Mouse (Mus musculus) intestine, postnatal 0 days (tissue): ENCODE results near the gene Ncoa1. TPM values are rescaled to one million over a fixed set of nuclear protein-coding genes. Genes with fewer than 3 reads are reported as not detected.

Source experiments
- ATAC-seq: fragments of 200-750 bp; cut with Nextera tagmentation; 2 replicates; pipeline ENCODE4 v1.8.0; 2017; ENCODE audit warnings: mild to moderate bottlenecking, moderate TSS enrichment, moderate library complexity
- H3K27ac ChIP-seq: fragments of 300-500 bp; sonication (generic); 2 replicates; pipeline ENCODE4 v1.5.1; 2014; ENCODE audit warnings: mild to moderate bottlenecking, low read depth, low read length, moderate library complexity
- H3K27me3 ChIP-seq: fragments of 300-500 bp; sonication (generic); replicated peaks from 2 replicates; pipeline ENCODE4 v1.6.1; 2014; ENCODE audit warnings: low read length, mixed read lengths; ENCODE audit not compliant: control insufficient read depth, insufficient read depth
- H3K36me3 ChIP-seq: fragments of 300-500 bp; sonication (generic); 2 replicates; pipeline ENCODE4 v1.6.1; 2014; ENCODE audit warnings: mild to moderate bottlenecking, moderate library complexity; ENCODE audit not compliant: control insufficient read depth, insufficient read depth
- H3K4me1 ChIP-seq: fragments of 300-500 bp; sonication (generic); replicated peaks from 2 replicates; pipeline ENCODE4 v1.6.1; 2014; ENCODE audit warnings: antibody characterized with exemption, low read length, mixed read lengths; ENCODE audit not compliant: control insufficient read depth, insufficient read depth
- H3K4me2 ChIP-seq: fragments of 300-500 bp; sonication (generic); replicated peaks from 2 replicates; pipeline ENCODE4 v1.6.1; 2014; ENCODE audit warnings: low read depth, mild to moderate bottlenecking, moderate library complexity
- H3K4me3 ChIP-seq: fragments of 300-500 bp; sonication (generic); 2 replicates; pipeline ENCODE4 v1.5.1; 2014; ENCODE audit warnings: low read depth, low read length
- H3K9ac ChIP-seq: fragments of 300-500 bp; sonication (generic); 2 replicates; pipeline ENCODE4 v1.6.1; 2014; ENCODE audit warnings: mild to moderate bottlenecking, low read depth, low read length
- H3K9me3 ChIP-seq: fragments of 300-500 bp; sonication (generic); 2 replicates; pipeline ENCODE4 v1.6.1; 2016; ENCODE audit warnings: mixed run types; ENCODE audit not compliant: control insufficient read depth
- CTCF ChIP-seq: sonication (generic); IDR thresholded peaks from 2 replicates; pipeline ENCODE4 v1.5.1; 2016; ENCODE audit warnings: low read depth, mild to moderate bottlenecking, control low read depth, antibody characterized with exemption, moderate library complexity
- WGBS: fragments of 180-500 bp; shearing (Covaris S2); extraction: QIAGEN DNeasy Blood & Tissue Kit; methylation state at CpG from one replicate; pipeline ENCODE4 v1.1.7; 2014; 5-methylcytosine and 5-hydroxymethylcytosine counted together
- polyA plus RNA-seq: library from polyadenylated mRNA; unstranded; fragments of >200 nt; fragmentation: Nextera tagmentation; extraction: Ambion mirVana; gene quantifications from 2 replicates; pipeline ENCODE4 v1.2.1, GENCODE M21; 2015

Gene Ncoa1
- polyA plus RNA-seq, result 6.0 and 6.6 TPM in 2 replicates

GRCm38 (mm10) chr12:4476832-4477671, at the start of gene Ncoa1:
TSS of gene Ncoa1 (minus strand) at chr12:4477182.
- ATAC-seq, result peak; percentile 75
- 1% methylated on average over 42 of the region's 98 CpGs for WGBS
- H3K9ac ChIP-seq, result peak within 1 kb of the TSS; percentile 94
- peaks cover 7% of the 10 kb centered on the region; the same call in 1 of the 2 replicates for H3K4me1 ChIP-seq
- peak; percentile 62 for TF ChIP-seq CTCF
- no peaks in the 10 kb centered on the region for H3K9me3 ChIP-seq
- H3K36me3 ChIP-seq, result no peaks in the 10 kb centered on the region
- H3K27ac ChIP-seq, result peak within 1 kb of the TSS; percentile 85
- peak within 1 kb of the TSS; percentile 89 for H3K4me2 ChIP-seq
- no peaks in the 10 kb centered on the region for H3K27me3 ChIP-seq
- peak within 1 kb of the TSS; percentile 90 for H3K4me3 ChIP-seq

GRCm38 (mm10) chr12:4524546-4524945, 47.6 kb upstream of the Ncoa1 start:
- no peaks in the 10 kb centered on the region for H3K9me3 ChIP-seq
- H3K27ac ChIP-seq, result no peak overlapping the region
- H3K4me2 ChIP-seq, result no peak overlapping the region
- H3K4me3 ChIP-seq, result no peak overlapping the region
- 31% methylated on average over 7 of the region's 7 CpGs for WGBS
- H3K9ac ChIP-seq, result no peak overlapping the region
- no peak for TF ChIP-seq CTCF
- 0 out of 2 replicates have a peak, but pooled peaks have one; percentile 10 for ATAC-seq
- H3K27me3 ChIP-seq, result no peaks in the 10 kb centered on the region
- no peaks in the 10 kb centered on the region; the same call in 1 of the 2 replicates for H3K4me1 ChIP-seq
- no peaks in the 10 kb centered on the region for H3K36me3 ChIP-seq

GRCm38 (mm10) chr12:4523688-4524298, 46.8 kb upstream of the Ncoa1 start:
- Histone ChIP-seq H3K4me3 (no peak overlapping the region), H3K27ac (no peak overlapping the region), H3K9ac (no peak overlapping the region), H3K36me3 (no peaks in the 10 kb centered on the region), H3K9me3 (no peaks in the 10 kb centered on the region), H3K4me2 (peak overlapping the region; percentile 48; the same call in 1 of the 2 replicates), H3K27me3 (no peaks in the 10 kb centered on the region), H3K4me1 (no peaks in the 10 kb centered on the region; the same call in 1 of the 2 replicates)
- WGBS, result 42% methylated on average over 9 of the region's 9 CpGs
- ATAC-seq, result no peak
- no peak for TF ChIP-seq CTCF

- Histone ChIP-seq H3K27me3 (no peaks in the 10 kb centered on the region), H3K4me2 (peak overlapping the region; percentile 48), H3K9me3 (no peaks in the 10 kb centered on the region), H3K9ac (no peak overlapping the region), H3K4me1 (no peaks in the 10 kb centered on the region; the same call in 1 of the 2 replicates), H3K27ac (no peak overlapping the region), H3K4me3 (no peak overlapping the region), H3K36me3 (no peaks in the 10 kb centered on the region)
- ATAC-seq, result no peak
- no peak for TF ChIP-seq CTCF
- 9% methylated on average over 10 of the region's 10 CpGs for WGBS
Observed at GRCm38 (mm10) chr12:4523208-4523607, 46.2 kb upstream of the Ncoa1 start.

GRCm38 (mm10) chr12:4518957-4519356, 42.0 kb upstream of the Ncoa1 start:
- no peak overlapping the region for H3K27ac ChIP-seq
- H3K4me3 ChIP-seq, result no peak overlapping the region
- no peak for TF ChIP-seq CTCF
- H3K4me1 ChIP-seq, result no peaks in the 10 kb centered on the region; the same call in 1 of the 2 replicates
- ATAC-seq, result no peak
- H3K4me2 ChIP-seq, result no peak overlapping the region
- H3K27me3 ChIP-seq, result no peaks in the 10 kb centered on the region
- H3K9ac ChIP-seq, result no peak overlapping the region
- H3K36me3 ChIP-seq, result no peaks in the 10 kb centered on the region
- WGBS, result 80% methylated on average over 10 of the region's 11 CpGs
- H3K9me3 ChIP-seq, result no peaks in the 10 kb centered on the region

GRCm38 (mm10) chr12:4509591-4510061, 32.6 kb upstream of the Ncoa1 start:
- 69% methylated on average over 12 of the region's 12 CpGs for WGBS
- TF ChIP-seq CTCF, result no peak
- no peak for ATAC-seq
- H3K27ac ChIP-seq, result no peak overlapping the region
- H3K4me2 ChIP-seq, result no peak overlapping the region; the same call in 1 of the 2 replicates
- no peak overlapping the region for H3K9ac ChIP-seq
- H3K36me3 ChIP-seq, result no peaks in the 10 kb centered on the region
- H3K4me3 ChIP-seq, result no peak overlapping the region
- no peaks in the 10 kb centered on the region for H3K9me3 ChIP-seq
- no peaks in the 10 kb centered on the region for H3K27me3 ChIP-seq
- no peaks in the 10 kb centered on the region for H3K4me1 ChIP-seq
